Mouse (Mus musculus): ENCODE measurements around the gene Olfr1472.
"Not testable (repeated sequence)": the region's sequence is repeated elsewhere in the genome, so short reads cannot be mapped to it uniquely, and the experiment has no call there.

Olfr1472 gene

DNA sequence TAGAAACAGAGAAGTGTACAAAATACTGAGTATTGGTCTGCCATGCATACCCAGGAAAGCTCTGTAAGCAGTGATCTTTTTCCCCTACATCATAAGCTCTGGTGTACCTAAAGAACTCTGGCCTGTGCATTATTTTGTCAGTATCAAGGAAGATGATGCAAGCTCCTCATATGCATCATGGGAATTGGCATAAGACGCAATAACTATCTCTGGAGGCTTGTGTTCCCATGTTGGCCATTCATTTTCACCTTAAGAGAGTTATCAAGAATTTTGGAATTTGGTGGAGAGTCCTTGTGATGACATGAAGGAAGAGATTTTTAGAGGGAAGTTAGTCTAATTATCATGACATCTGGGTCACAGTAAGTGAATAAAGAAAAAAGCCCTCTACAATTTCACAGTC lies at the start of gene Olfr1472:
Olfr1472 (minus strand) TSS at position 101 of the 400 bp plus-strand sequence.
- no peak for DNase-seq (ENCODE audit: low spot score in 2 of 2)

DNA sequence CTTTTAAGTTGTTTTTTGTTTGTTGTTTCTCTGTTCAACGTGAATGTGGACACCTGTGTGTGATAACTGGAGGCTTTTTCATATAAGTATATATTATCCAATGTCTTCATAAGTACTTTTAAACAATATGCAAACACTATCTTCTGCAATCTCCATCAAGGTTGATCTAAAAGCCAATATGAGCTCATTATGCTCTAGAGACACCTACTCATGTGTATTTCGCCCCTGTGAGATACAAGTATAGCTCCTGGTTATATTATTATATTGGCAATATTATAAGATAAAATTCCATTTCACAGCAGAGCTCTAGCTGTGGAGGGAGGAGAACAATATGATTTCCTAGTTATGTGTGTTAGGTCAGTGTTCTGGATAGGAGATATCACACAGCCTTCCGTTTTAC lies 44.4 kb upstream of the Olfr1472 start, which contains the start of gene Olfr1477:
Olfr1477 (plus strand) TSS at position 301 of the 400 bp plus-strand sequence.
- no peak for DNase-seq (ENCODE audit: low spot score in 2 of 2)

DNA sequence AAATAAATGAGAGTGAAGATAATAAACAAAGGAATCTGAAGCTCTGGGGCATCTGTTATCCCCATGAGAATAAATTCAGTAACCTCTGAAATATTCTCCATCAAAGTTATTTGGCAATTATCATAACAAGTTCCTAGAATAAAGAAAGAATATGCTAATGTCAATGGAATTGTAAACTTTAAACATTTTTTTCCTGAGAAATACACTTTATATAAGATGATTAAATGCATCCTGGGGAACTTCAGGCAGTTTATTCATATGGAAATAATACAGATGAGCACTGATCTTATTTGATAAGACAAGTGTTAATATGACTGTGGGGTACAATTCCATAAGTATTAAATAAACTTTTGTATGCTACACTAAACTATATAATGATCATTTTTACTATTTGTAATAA lies 24.2 kb upstream of the Olfr1472 start, which contains the start of gene Olfr1475:
Olfr1475 (minus strand) TSS at position 101 of the 400 bp plus-strand sequence.
- DNase-seq (ENCODE audit: low spot score in 2 of 2) = no peak

DNA sequence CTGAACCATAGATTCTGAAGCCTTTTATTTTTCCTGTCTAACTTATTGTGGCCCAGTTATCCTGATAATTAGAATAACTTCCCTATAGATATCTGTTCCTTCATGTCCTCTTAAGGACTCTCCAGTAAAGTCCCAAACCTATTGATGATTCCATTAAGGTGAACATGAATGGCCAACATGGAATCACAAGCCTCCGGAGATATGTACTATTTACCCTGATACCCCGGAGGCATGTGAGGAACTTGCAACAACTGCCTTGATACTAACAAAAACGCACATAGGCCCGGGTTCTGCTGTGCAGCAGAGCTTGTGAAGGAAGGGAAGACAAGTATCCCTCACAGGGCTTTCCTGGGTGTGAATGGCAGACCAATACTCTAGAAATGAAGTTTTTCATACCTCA lies 13.4 kb upstream of the Olfr1472 start, which contains the start of gene Olfr1474:
Olfr1474 (plus strand) TSS at position 301 of the 400 bp plus-strand sequence.
- DNase-seq (ENCODE audit: low spot score in 2 of 2) = not testable (repeated sequence)

DNA sequence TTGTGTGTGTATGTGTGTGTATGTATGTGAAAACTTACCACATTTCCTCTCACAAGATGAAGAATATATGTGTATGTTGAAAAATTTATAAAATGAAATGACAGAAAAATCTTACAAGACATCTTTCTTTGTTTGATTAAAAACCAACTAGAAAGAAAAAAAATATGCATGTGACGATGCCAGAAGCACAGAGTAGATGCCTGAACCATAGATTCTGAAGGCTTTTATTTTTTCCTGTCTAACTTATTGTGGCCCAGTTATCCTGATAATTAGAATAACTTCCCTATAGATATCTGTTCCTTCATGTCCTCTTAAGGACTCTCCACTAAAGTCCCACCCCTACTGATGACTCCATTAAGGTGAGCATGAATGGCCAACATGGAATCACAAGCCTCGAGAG lies 12.8 kb downstream of the Olfr1472 start, which contains the start of gene Olfr1471:
Olfr1471 (plus strand) TSS at position 301 of the 400 bp plus-strand sequence.
- not testable (repeated sequence) for DNase-seq (ENCODE audit: low spot score in 2 of 2)

DNA sequence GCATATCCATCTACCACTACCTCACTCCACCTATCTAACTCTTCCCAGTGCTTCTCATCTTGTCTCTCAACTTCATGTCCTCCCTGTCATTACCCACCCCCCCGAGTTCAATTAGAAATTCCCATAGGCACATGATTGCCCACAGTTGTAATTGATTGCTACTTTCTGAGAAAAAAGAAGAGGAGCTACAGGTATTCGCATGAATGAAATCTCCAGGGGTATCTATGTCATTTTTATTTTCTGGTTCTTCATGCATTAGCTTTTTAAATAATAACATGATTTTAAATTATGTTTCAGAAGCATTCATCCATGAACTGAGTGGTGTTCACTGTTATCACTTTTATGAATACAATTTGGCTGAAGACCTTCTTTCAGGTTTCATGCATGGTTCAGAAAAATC lies 48.3 kb downstream of the Olfr1472 start, which contains the start of gene Olfr1469:
Olfr1469 (plus strand) TSS at position 301 of the 400 bp plus-strand sequence.
- DNase-seq (ENCODE audit: low spot score in 2 of 2) = no peak
